Mouse (Mus musculus) lung, postnatal 36 days (tissue): ENCODE data around the gene Stx4a.
A peak's percentile ranks its signal among the peaks of the same experiment; 100 is the strongest.
"Not testable (repeated sequence)": the region's sequence is repeated elsewhere in the genome, so short reads cannot be mapped to it uniquely, and the experiment has no call there.

ENCODE experiments used
- DNase-seq: peaks from one replicate; pipeline ENCODE4 v3.0.0; 2022; ENCODE audit warnings: mixed read lengths

The Stx4a gene

DNA sequence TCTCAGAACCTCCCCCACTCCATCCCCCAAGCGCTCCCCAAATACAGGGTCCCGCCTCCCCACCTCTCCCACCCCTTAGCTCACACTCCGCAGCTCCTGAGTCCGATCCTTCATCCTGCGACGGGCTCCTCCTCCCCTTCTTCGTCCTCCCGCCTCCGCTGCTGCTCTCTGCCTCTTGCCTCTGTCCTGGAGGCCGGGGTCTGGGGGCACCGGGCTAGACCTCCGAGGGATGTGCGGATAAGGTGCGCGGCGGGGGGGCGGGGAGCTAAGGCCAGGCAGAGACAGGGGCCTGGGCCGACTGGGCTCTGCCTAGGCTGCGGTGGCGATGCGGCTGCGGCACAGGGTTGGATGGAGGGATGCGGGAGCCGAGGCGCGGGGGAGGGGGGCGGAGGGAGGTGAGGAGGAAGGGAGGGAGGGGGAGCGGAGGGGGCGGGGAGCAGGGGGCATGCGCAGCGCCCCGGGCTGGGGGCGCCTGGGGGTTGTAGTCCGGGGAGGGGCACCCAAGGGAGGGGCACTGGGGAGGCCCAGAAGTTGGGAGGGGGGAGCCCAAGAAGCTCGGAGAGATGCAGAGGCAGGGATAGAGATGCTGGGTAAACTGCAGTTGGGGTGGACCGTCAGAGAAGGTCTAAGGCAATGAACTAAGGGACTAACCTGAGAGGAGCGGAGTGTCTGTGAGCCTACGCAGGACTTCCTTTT is at the start of gene Stx4a, which contains the start of gene Stx1b:
TSS of gene Stx4a (plus strand) at position 119 of the 696 bp plus-strand sequence.
TSS of gene Stx1b (minus strand) at position 374 of the 696 bp plus-strand sequence.
- DNase-seq: no peak

DNA sequence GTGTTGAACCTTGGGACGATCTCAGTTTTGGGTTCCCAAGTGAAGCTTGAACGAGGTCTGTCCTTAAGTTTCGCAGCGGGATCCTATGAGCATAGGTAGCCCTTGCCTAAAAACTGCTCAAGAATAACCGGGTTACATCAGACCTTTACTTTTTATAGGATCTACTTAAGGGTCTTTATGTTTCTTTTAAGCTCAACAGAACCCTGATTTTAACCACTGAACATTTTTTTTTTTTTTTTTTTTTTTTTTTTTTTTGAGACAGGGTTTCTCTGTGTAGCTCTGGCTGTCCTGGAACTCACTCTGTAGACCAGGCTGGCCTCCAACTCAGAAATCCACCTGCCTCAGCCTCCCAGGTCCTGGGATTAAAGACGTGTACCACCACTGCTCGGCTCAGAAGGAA is 48.3 kb upstream of the Stx4a start:
- DNase-seq: not testable (repeated sequence)

DNA sequence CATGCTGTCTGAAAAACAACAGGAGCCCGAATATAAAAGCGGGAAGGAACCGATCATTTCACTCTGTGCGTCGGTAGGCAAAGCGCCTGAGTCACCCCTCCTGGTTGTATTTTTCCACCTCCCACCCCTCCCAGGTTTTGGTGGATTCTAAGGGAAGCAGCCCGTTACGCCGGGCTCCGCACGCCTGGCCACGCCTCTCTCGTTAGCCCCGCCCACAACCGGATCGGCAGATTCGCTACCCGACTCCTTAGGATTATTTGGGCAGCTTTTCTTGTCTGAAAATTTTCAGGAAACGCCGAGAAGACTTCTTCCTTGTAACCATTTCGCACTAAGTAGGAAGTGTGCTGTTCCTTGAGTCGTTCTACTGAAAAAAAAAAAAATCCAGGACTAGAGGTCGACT is 47.7 kb upstream of the Stx4a start, which contains the start of gene Setd1a:
TSS of gene Setd1a (plus strand) at position 245 of the 400 bp plus-strand sequence.
- peak; percentile 91 for DNase-seq

DNA sequence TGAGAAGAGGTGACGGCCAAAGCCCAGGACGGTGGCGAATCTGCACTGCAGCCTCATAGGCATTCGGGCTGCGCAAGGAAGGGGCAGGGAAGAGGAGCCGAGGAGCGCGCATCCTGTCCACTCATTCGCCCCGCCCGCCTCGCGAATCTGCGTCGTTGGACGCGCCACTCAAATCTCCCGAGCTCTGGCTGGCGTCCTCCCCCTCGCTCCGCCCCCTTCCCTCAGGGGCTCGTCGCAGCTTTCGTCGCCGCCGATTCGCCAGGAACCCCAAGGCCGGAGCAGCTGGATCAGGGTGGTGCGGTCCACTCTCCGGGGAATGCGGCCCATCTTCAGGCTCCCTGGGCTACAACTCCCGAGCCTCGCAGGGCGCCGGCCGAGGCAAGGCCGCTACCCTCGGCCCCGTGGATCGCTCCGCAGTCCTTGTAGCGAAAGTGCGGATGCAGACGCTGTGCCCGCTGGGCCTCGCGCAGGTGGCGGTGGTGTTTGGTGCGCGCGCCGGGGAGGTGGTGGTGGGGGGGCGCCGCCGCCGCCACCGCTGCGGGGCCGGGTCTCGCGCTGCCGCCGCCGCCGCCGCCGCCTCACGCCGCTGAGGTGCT is 47.1 kb upstream of the Stx4a start:
- DNase-seq: peak; percentile 98

DNA sequence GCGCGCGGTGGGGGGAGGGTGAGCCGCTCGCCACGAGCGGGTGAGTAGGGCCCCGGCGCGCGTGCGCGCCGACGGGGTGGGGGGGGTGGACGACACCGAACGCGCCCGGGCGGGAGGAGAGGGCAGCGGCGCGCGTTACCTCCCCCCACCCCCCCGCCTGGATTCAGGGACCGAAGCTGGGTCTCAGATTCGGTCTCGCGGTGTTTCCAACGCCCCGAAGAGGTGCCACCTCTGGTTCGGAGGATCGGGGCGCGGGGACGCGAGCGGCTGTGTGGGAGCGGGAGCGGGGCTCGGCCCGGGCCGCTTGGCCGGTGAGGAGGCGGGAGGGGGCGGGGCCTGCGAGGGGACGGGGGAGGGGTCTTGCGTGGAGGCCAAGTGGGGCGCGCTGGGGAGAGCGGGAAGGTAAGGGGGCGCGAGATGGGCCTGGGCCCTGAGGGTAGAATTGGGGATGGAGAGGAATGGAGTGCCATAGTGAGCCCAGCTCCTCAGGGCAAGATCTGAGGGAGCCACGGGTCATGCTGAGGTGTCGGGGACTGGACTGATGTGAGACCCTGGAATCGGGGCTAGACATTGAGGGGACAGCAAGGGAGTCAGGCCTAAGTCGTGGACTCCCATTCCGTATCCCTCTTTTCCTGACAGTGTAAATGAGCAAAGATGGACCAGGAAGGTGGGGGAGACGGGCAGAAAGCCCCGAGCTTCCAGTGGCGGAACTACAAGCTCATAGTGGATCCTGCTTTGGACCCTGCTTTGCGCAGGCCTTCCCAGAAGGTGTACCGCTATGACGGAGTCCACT is 46.4 kb upstream of the Stx4a start:
- peak; percentile 30 for DNase-seq

DNA sequence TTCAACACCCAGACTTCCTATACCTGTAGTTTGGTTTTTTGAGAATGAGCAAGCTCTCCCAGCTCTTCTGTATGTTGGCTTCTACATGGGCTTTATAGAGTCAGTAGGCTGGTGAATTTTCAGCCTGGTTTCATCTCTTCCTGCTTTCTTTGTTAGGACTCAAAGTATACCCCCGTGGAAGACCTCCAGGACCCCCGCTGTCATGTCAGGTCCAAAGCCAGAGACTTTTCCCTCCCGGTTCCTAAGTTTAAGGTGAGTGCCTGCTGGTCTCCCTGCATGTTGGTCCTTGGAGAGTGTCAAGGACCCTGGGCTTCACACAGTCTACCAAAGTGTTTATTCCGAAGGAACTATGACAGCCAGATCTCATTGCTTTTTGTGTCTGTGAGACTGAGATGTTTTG is 45.7 kb upstream of the Stx4a start:
- no peak for DNase-seq

DNA sequence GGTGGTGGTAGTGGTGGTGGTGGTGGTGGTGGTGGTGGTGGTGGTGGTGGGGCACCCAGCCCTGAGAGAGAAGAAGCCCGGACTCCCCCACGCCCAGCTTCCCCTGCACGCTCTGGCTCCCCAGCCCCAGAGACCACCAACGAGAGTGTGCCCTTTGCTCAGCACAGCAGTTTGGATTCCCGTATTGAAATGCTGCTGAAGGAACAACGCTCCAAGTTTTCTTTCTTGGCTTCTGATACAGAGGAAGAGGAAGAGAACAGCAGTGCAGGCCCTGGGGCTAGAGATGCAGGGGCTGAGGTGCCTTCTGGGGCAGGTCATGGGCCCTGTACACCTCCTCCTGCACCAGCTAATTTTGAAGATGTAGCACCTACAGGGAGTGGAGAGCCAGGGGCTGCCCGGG is 38.8 kb upstream of the Stx4a start, which contains the start of gene Gm49388:
TSS of gene Gm49388 (plus strand) at position 301 of the 400 bp plus-strand sequence.
- no peak for DNase-seq

DNA sequence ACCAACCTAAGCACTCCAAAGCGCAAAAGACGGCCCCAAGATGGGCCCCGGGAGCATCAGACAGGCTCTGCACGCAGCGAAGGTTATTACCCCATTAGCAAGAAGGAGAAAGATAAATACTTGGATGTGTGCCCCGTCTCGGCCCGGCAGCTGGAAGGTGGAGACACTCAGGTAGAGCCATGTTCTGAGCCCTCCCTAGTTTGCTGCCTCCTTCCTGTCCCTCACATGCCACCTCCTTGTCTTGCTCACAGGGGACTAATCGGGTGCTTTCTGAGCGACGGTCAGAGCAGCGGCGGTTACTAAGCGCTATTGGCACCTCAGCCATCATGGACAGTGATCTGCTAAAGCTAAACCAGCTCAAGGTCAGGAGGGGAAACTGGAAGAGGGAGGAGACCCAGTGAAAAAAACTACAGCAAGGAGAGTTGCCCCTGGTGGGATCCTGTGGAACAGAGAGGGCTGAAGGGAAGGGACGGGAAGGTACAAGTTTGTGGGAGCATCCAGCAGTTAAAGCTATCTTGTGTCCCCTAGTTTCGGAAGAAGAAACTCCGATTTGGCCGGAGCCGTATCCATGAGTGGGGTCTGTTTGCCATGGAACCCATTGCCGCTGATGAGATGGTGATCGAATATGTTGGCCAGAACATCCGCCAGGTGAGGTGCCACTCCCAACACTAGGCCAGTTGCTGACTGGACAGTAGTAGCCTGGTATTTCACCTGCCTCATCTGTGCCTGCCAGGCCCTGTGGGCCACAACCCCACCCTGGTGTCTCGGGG is 26.8 kb upstream of the Stx4a start:
- no peak for DNase-seq

DNA sequence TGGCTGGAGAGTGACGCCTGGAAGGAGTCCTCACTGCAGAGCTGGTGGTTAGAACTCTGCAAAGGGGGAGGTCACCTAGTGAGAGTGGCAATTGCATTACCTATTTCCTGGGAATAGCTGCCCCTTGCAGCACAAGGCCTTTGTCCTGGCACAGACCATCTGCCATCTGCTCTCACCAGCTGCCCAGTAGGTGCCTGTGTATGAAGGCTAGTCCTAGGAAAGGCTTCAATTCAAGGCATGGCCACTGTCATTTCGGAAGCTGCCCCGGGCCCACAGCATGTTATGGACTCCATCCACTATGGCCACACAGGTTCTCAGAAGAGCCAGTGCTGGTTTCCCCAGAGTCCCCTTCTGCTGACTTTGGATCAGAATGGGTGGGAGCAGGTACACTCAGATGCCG is 25.5 kb upstream of the Stx4a start:
- DNase-seq: no peak

DNA sequence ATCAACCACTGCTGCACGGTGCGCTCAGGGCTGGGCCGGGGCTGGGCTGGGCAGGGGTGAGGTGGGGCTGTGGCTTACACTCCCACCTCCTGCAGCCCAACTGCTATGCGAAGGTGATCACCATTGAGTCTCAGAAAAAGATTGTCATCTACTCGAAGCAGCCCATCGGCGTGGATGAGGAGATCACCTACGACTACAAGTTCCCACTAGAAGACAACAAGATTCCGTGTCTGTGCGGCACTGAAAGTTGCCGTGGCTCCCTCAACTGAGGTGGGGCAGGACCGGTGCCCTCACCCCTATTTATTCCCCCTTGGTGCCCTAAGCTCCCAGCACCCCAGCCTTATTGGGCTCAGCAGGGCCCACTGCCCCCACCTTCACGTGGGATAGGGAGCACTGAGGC is 24.9 kb upstream of the Stx4a start:
- no peak for DNase-seq

DNA sequence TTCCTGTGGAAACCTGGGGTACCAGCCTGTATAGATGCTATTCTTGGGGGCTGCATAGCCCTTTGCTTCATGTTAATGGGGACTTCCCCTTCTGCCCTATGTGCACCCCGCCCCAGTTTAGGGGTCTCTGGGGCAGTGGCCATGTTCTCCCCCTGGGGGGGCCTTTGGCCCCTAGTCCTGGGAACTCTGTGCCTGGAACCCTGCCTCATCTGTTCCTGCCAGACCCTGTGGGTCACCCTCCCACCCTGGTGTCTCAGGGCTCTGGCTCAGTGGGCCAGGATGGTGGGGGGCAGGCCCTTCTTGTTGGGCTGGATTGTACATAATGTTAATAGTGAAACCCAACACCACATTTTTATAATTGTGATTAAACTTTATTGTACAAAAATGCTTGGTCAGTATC is 24.4 kb upstream of the Stx4a start:
- no peak for DNase-seq

DNA sequence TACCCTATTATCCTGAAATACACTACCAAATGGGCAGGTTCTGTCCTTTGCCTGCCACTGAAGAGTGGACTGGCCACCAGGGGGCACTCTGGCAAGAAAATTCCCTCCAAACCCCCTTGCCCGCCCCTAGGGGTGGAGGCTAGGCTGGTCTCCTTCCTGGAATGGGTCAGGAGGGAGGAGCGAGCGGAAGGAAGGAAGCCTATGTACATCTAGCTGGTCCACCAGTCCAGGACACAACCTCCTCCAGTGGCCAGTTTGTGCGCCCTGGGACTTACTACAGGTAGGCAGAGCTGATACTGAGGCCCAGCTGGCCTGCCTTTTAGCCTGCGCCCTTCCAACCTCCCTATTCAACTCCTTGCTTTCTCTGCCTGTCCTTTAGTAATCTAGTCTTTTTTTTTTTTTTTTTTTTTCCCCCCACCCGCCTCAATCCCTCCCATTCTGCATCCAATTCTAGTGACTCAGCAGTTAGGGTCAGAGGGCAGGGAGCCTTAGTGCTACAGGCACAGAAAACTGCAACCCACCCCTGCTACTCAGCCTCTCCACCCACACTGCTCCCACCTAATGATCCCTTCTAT is 23.6 kb upstream of the Stx4a start, which contains the start of gene Hsd3b7:
TSS of gene Hsd3b7 (plus strand) at position 170 of the 575 bp plus-strand sequence.
- peak; percentile 97 for DNase-seq

DNA sequence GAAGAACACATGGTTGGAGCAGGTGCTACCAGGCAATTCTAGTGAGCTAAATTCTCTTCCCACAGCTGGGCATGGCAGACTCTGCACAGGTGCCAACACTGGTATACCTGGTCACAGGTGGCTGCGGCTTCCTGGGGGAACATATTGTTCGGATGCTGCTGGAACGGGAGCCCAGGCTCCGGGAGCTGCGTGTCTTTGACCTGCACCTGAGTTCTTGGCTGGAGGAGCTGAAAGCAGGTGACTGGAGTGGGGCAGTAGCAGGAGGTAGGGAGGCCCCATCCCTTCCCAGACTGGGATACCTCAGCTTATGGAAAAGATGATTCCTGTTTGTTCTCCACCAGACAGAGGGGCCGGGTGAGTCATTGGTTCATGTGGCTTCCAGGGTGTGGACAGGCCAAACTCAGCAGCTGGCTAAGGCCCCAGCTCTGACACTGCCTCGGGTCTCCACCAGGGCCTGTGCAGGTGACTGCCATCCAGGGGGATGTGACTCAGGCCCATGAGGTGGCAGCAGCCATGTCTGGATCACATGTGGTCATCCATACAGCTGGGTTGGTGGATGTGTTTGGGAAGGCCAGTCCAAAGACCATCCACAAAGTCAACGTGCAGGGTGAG is 23.0 kb upstream of the Stx4a start:
- DNase-seq: peak; percentile 19

DNA sequence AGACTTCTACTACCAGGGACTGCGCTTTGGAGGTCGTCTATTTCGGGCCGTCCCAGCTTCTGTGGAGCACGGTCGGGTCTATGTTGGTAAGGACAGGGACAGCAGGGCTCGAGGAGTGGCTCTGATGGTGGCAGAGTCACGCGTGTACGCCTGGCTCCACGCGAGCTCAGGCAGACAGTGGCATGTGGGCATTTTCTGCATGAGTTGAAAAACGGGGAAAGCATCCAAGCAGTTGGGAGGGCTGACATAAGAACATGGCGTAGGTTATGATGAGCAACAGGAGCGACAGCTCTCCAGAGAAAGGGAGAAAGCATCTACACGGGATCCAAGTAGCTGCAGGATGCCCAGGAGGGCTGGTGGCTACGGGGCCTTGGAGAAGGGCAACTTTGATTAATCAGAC is 21.8 kb upstream of the Stx4a start:
- no peak for DNase-seq

DNA sequence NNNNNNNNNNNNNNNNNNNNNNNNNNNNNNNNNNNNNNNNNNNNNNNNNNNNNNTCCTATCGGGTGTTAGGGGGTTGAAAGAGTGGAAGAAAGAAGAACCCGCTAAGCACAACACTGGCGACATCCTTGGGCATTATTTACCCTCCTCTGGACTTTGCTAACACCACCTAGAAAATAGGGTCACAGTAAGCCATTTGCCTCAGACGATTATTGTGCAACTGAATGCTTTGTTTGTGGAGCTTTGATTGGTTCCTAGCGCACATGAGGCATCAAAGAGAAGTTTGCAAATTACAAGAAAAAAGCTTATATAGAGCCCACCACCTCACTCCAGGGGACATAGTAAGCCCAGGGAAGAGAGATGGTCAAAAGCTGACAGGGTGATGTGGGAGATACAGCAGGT is 15.3 kb upstream of the Stx4a start:
- no peak for DNase-seq

DNA sequence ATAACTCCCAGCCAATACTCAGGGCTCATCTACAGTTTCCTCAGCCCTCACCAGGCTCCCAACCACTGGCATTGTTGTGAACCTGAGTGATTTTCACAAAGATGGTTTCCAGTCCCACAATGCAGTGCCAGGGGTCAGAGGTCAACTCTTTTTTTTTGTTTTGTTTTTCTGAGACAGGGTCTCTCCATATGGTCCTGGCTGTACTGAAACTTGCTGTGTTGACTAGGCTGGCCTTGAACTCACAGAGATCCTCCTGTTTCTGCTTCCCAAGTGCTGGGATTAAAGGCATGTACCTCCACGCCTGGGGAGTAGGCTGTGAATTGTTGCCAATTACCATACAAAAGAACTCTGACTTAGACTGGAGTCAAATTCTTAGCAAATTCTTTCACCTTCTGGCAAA is 14.2 kb upstream of the Stx4a start:
- DNase-seq: no peak

DNA sequence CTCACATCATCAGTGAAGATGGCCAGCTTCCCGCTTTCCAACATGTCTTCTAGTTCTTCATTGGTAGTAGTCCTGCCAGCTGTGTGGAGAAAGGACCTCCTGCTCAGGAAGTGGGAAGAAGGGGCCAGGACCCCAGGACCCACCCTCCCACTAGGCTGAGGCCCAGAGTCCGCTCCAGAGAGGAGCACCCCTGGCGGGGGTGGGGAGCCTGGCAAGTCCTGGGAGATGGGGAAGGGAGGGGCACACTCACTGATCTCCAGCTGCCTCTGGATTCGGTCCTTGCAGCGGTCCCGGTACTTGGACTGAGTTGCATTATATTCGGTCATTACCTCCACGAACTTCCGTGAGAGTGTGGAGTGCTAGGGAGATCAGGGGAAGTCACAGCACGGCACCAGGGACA is 13.4 kb upstream of the Stx4a start:
- no peak for DNase-seq

DNA sequence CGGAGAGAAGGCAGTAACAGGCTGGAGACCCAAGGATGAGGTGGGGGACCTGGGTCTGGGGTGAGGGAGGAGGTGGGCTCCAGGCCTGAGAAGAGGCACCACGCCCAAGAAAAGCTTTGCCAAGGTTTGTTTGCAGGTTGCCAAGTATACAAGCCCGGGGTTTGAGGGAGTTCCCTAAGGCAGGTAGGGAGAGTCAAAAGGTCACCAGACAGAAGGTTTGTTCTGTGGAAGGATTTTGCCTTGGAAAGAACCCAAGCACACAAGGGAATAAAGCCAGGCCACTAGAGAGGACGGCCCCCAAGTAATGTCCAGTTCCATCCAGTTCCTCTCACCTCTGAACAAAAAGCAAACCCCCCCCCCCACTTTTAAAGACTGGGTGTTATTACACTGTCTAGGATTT is 12.9 kb upstream of the Stx4a start:
- no peak for DNase-seq

DNA sequence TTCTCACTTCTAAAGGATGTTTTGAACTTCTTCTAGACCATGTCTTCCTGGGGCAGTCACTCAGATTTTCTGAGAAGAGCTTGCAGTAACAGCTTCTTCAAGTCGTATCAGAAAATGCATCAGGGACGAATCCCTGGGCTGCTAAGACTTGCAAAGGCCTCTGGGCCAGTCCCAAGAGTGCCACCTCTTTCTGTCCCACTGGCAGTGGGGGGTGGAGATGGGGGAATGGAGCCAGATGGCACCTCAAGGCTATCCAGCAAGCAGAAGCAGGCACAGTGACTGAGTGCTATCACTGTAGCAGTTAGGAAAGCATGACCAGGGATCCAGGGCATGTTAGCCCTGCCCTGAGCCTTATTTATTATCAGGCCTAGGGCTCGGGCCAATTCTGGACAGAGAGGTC is 11.8 kb upstream of the Stx4a start:
- no peak for DNase-seq

DNA sequence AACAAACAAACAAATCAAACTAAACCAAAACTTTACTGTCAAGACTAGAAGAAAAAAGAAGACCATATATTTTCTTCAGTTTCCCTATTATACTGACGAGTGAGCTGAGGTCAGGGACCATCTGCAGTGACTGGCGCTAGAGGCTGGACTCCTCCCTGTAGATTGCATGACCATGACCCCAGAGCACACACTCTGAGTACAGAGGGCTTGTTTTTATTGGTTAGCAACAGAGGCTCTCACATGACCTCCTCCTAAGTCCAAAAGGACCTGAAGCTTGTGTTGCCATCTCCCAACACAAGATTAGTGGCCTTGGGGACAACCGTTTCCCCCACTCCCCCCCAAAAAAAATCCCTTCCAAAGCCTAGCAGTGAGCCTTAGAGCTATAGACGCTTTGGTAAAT is 10.3 kb upstream of the Stx4a start:
- peak; percentile 28 for DNase-seq

DNA sequence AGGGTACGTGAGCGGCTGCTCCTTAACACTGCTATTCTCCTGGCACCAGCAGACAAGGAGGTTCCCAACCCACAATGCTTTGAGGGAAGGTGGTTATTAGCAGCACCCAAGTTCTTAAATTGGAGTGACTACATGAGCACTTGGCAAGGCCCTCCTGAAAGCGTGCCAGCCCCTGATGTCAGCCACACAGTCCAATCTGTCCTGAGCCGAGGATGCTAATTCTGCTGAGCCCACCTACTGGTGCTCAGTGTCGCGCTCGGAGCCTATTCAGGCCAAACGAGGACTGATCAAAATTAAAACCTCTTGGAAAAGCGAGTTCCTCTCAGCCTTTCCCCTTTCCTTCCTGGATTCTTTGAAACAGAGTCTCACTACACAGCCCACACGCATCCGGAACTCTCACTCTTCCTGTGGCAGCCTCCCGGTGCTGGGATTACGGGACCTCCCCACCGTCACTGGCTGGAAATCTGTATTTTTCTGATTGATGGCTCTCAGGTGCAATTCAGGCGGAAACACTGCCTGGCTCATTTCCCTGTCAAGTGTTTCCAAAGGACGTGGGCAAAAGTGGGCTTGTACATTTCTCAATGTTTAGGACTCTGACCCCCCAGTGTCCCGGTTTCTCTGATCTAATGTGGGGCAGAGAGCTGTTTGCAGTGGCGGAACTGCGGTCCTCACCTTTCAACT is 9.7 kb upstream of the Stx4a start:
- DNase-seq: peak; percentile 65
